Mouse (Mus musculus): ENCODE measurements at regions not wholly inside any gene's neighbourhood (a gene's known extent, or its start where the extent isn't known, plus 50 kb on each side); places are given as distances from the start of the nearest gene placed in this dataset.

DNA sequence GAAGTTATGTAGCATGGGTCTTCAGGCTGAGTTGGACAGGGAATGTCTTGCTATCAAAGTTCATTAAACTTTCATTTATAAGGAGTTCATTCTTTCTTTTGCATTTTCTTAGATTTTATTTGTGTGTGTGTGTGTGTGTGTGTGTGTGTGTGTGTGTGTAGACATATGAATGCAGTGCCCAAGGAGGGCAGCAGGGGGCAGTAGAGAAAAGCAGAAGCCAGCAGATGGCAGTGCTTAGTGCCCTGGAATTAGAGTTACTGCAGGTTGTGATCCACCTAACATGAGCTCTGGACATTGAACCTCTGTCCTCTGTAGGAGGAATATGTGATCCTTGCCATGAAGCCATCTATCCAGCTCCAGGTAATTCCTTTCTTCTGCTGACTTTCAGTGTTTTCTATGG is 501.2 kb downstream of the Dok5 start:
- no peaks in the 10 kb centered on the region for H3K9me3 ChIP-seq (replicated peaks; ENCODE audit: insufficient read depth, low read length)
- no peaks in the 10 kb centered on the region for H3K36me3 ChIP-seq (ENCODE audit: control insufficient read depth in 1 of 2, insufficient read depth in 2 of 2, low read length in 2 of 2)
- H3K4me3 ChIP-seq (ENCODE audit: control insufficient read depth in 1 of 2, insufficient read depth in 1 of 2, low read depth in 2 of 2, low read length in 2 of 2): no peak overlapping the region
- H3K27ac ChIP-seq (ENCODE audit: control insufficient read depth, low read depth, low read length): no peak overlapping the region
- DNase-seq (ENCODE audit: low read depth, low spot score): peak; percentile 2
- TF ChIP-seq UBTF (IDR thresholded peaks at IDR 0.05; ENCODE audit: borderline replicate concordance, insufficient read depth, low read depth, low read length): no peak
- TF ChIP-seq ZNF384 (IDR thresholded peaks at IDR 0.05; ENCODE audit: low read depth, low read length): no peak
- no peak for TF ChIP-seq EP300 (IDR thresholded peaks at IDR 0.05; ENCODE audit: low read depth in 1 of 2, low read length in 2 of 2)
- TF ChIP-seq MYB (IDR thresholded peaks at IDR 0.05; ENCODE audit: low read depth, low read length): no peak
- no peak for TF ChIP-seq MYC (IDR thresholded peaks at IDR 0.05; ENCODE audit: low read depth, low read length)
- peak; percentile 10 to 25 (median 14); a peak in 3 of 6 replicates for TF ChIP-seq CTCF (IDR thresholded peaks at IDR 0.05 in 2 of 3, conservative IDR thresholded peaks at IDR 0.05 in 1 of 3; ENCODE audit: control insufficient read depth in 1 of 3, insufficient read depth in 1 of 3, low read depth in 2 of 3, low read length in 3 of 3, poor library complexity in 1 of 3, severe bottlenecking in 1 of 3)
- no peaks in the 10 kb centered on the region for H3K79me2 ChIP-seq (ENCODE audit: control insufficient read depth, insufficient read depth, low read length, poor library complexity)
- H3K9ac ChIP-seq (ENCODE audit: control insufficient read depth, low read depth, low read length, poor library complexity, severe bottlenecking): no peak overlapping the region
- no peaks in the 10 kb centered on the region for H3K4me1 ChIP-seq (ENCODE audit: control insufficient read depth in 1 of 2, insufficient read depth in 2 of 2, low read length in 2 of 2)
- H3K27me3 ChIP-seq (ENCODE audit: control insufficient read depth in 1 of 2, insufficient read depth in 2 of 2, low read length in 2 of 2): no peaks in the 10 kb centered on the region

DNA sequence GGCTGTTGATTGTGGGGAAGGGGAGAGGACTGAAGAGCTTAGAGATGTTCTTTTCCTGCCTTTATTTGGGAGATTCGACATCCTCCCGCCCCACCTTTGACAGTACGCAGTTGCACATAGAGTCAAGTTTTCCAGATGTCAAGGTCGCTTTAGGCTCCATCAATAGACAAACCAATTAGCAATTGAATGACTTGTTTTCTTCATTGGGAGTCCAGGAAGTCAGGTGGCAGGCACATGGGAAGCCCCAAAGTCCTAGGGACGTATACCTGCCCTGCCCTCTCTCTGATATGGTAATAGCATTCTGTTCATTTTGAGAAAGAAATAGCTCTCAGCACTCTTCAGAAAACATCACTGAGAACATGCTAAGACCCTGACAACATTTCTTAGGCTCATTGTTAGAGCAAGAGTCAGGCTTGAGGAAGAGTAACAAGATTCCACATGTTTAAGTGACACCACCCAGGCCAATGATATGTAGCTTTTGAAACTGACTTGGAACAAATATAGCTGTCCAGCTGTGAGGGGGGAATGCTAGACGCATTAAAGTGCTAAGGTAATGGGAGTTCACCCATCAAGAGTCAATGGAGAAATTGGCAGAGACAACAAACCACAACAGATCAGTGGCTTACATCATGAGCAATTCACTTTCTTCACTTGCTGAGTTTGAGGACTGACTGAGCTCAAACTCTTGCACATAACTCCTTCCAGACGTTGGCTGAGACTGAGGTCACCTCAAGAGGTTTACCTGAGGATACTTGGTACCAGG is 499.9 kb downstream of the Dok5 start:
- Histone ChIP-seq H3K9ac (ENCODE audit: control insufficient read depth, low read depth, low read length, poor library complexity, severe bottlenecking) (no peak overlapping the region), H3K27me3 (ENCODE audit: control insufficient read depth in 1 of 2, insufficient read depth in 2 of 2, low read length in 2 of 2) (no peaks in the 10 kb centered on the region), H3K79me2 (ENCODE audit: control insufficient read depth, insufficient read depth, low read length, poor library complexity) (no peaks in the 10 kb centered on the region), H3K4me1 (ENCODE audit: control insufficient read depth in 1 of 2, insufficient read depth in 2 of 2, low read length in 2 of 2) (no peaks in the 10 kb centered on the region), H3K27ac (ENCODE audit: control insufficient read depth, low read depth, low read length) (no peak overlapping the region), H3K36me3 (ENCODE audit: control insufficient read depth in 1 of 2, insufficient read depth in 2 of 2, low read length in 2 of 2) (no peaks in the 10 kb centered on the region), H3K4me3 (ENCODE audit: control insufficient read depth in 1 of 2, insufficient read depth in 1 of 2, low read depth in 2 of 2, low read length in 2 of 2) (no peak overlapping the region), H3K9me3 (replicated peaks; ENCODE audit: insufficient read depth, low read length) (no peaks in the 10 kb centered on the region)
- no peak for TF ChIP-seq HCFC1 (IDR thresholded peaks at IDR 0.05; ENCODE audit: low read depth, low read length)
- TF ChIP-seq ZC3H11A (IDR thresholded peaks at IDR 0.05; ENCODE audit: low read depth, low read length): no peak
- no peak for TF ChIP-seq MYB (IDR thresholded peaks at IDR 0.05; ENCODE audit: low read depth, low read length)
- TF ChIP-seq E2F4 (IDR thresholded peaks at IDR 0.05; ENCODE audit: borderline replicate concordance, low read depth, low read length): no peak
- no peak for TF ChIP-seq CTCF (IDR thresholded peaks at IDR 0.05 in 2 of 3, conservative IDR thresholded peaks at IDR 0.05 in 1 of 3; ENCODE audit: control insufficient read depth in 1 of 3, insufficient read depth in 1 of 3, low read depth in 2 of 3, low read length in 3 of 3, poor library complexity in 1 of 3, severe bottlenecking in 1 of 3)
- TF ChIP-seq SIN3A (IDR thresholded peaks at IDR 0.05; ENCODE audit: low read length): no peak
- no peak for TF ChIP-seq MAFK (IDR thresholded peaks at IDR 0.05; ENCODE audit: borderline replicate concordance, low read depth, low read length)
- no peak for TF ChIP-seq ZNF384 (IDR thresholded peaks at IDR 0.05; ENCODE audit: low read depth, low read length)
- no peak for TF ChIP-seq CHD1 (IDR thresholded peaks at IDR 0.05; ENCODE audit: low read depth, low read length)
- TF ChIP-seq ETS1 (IDR thresholded peaks at IDR 0.05; ENCODE audit: low read depth, low read length): no peak
- no peak for TF ChIP-seq EP300 (IDR thresholded peaks at IDR 0.05; ENCODE audit: low read depth in 1 of 2, low read length in 2 of 2)
- no peak for TF ChIP-seq KAT2A (conservative IDR thresholded peaks at IDR 0.05; ENCODE audit: low read depth, low read length)
- no peak for TF ChIP-seq SMC3 (IDR thresholded peaks at IDR 0.05; ENCODE audit: low read depth, low read length)
- TF ChIP-seq RCOR1 (IDR thresholded peaks at IDR 0.05; ENCODE audit: low read depth, low read length): no peak
- no peak for TF ChIP-seq ZMIZ1 (IDR thresholded peaks at IDR 0.05; ENCODE audit: low read depth, low read length)
- no peak for TF ChIP-seq GATA1 (IDR thresholded peaks at IDR 0.05; ENCODE audit: low read depth, low read length)
- TF ChIP-seq GABPA (IDR thresholded peaks at IDR 0.05; ENCODE audit: low read depth, low read length): no peak
- TF ChIP-seq MAX (IDR thresholded peaks at IDR 0.05; ENCODE audit: low read length): no peak
- TF ChIP-seq MXI1 (IDR thresholded peaks at IDR 0.05; ENCODE audit: low read depth, low read length): no peak
- no peak for TF ChIP-seq USF2 (IDR thresholded peaks at IDR 0.05; ENCODE audit: borderline replicate concordance in 1 of 2, insufficient read depth in 1 of 2, low read depth in 1 of 2, low read length in 2 of 2)
- no peak for DNase-seq (ENCODE audit: low read depth, low spot score)

All from MEL (cell line).